Mouse (Mus musculus): ENCODE data around the gene Adm2. TPM values are rescaled to one million over a fixed set of nuclear protein-coding genes. Genes with fewer than 3 reads are reported as not detected.

The Adm2 gene
- polyA plus RNA-seq, 1 experiment: not detected

DNA sequence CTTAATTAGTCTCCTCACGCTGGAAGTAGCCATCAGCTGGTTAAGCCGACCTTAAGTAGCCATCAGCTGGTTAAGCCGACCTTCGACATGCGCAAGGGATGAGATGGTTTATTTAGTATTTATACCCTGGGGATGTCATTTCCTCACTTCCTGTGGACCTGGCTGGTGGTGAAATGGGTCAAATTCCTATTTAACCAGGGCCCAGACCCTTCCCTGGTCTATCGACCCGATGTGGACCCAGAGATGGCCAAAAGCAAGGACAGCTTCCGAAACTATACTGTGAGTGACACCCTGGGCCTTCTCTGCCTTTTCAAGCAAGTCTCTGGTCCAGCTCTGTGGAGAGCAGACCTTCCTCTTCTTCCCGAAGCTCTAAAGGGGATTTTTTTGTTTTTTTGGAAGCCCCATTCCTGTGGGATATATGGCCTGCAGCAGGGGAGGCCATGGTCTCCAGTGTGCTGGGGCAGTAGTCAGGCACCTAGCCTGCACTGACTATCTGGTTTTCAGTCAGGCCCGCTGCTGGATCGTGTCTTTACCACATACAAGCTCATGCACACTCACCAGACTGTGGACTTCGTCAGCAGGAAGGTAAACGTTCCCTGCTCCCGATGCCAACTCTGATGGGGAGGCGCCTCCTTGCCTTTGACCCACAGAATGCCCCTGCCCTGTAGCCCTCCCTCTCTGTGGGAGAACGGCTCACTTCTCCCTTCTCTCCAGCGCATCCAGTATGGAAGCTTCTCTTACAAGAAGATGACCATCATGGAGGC lies 12.4 kb downstream of the Adm2 start:
- DNase-seq: no peak
- TF ChIP-seq POLR2A (IDR thresholded peaks at IDR 0.05; ENCODE audit: borderline replicate concordance, insufficient read depth, low read length): no peak
- no peak for TF ChIP-seq CTCF (IDR thresholded peaks at IDR 0.05; ENCODE audit: borderline replicate concordance, insufficient read depth, low read depth, low read length)
- no peak overlapping the region for H3K4me3 ChIP-seq (replicated peaks; ENCODE audit: insufficient read depth, low read depth, low read length)
- no peaks in the 10 kb centered on the region for H3K4me1 ChIP-seq (ENCODE audit: control insufficient read depth, insufficient read depth, low read length)
- H3K27me3 ChIP-seq (ENCODE audit: control insufficient read depth, insufficient read depth, low read length): no peaks in the 10 kb centered on the region
- no peak overlapping the region for H3K27ac ChIP-seq (ENCODE audit: insufficient read depth, low read length)
- 85% methylated on average over 17 of the region's 17 CpGs for WGBS

DNA sequence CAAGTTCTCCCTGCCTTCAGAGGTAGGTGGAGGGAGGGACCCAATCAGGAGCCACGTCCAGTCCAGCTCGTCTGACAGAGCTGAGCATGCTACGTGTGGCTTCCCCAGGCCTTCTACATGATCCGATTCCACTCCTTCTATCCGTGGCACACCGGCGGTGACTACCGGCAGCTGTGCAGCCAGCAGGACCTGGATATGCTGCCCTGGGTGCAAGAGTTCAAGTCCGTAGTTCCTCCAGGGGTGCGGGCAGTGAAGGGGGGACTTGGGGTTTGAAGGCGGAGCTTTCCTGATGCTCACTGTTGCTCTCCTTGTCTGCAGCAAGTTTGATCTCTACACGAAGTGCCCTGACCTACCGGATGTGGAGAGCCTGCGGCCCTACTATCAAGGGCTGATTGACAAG lies 13.9 kb downstream of the Adm2 start:
- no peaks in the 10 kb centered on the region for H3K4me1 ChIP-seq (ENCODE audit: control insufficient read depth, insufficient read depth, low read length)
- TF ChIP-seq POLR2A (IDR thresholded peaks at IDR 0.05; ENCODE audit: borderline replicate concordance, insufficient read depth, low read length): no peak
- no peak for TF ChIP-seq CTCF (IDR thresholded peaks at IDR 0.05; ENCODE audit: borderline replicate concordance, insufficient read depth, low read depth, low read length)
- no peak overlapping the region for H3K4me3 ChIP-seq (replicated peaks; ENCODE audit: insufficient read depth, low read depth, low read length)
- DNase-seq: no peak
- WGBS: 86% methylated on average over 14 of the region's 14 CpGs
- H3K27me3 ChIP-seq (ENCODE audit: control insufficient read depth, insufficient read depth, low read length): no peaks in the 10 kb centered on the region
- no peak overlapping the region for H3K27ac ChIP-seq (ENCODE audit: insufficient read depth, low read length)

DNA sequence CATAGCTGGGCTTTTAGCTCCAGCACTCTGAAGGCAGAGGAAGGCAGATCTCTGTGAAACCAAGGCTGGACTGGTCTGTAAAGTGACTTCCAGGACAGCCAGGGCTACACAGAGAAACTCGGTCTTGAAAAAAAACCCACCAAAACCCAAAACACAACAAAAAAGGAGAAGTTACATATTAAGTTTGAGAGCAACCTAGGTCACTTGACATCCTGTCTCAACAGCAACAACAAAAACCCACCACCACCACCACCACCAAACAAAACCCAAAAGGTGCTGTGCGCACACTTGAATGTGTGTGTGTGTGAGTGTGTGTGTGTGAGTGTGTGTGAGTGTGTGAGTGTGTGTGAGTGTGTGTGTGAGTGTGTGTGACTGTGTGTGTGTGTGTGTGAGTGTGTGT lies 17.2 kb downstream of the Adm2 start:
- H3K4me3 ChIP-seq (replicated peaks; ENCODE audit: insufficient read depth, low read depth, low read length): no peak overlapping the region
- H3K4me1 ChIP-seq (ENCODE audit: control insufficient read depth, insufficient read depth, low read length): no peaks in the 10 kb centered on the region
- 100% methylated on average over 2 of the region's 2 CpGs for WGBS
- TF ChIP-seq POLR2A (IDR thresholded peaks at IDR 0.05; ENCODE audit: borderline replicate concordance, insufficient read depth, low read length) (no peak), CTCF (IDR thresholded peaks at IDR 0.05; ENCODE audit: borderline replicate concordance, insufficient read depth, low read depth, low read length) (no peak)
- DNase-seq: no peak
- no peaks in the 10 kb centered on the region for H3K27me3 ChIP-seq (ENCODE audit: control insufficient read depth, insufficient read depth, low read length)
- no peak overlapping the region for H3K27ac ChIP-seq (ENCODE audit: insufficient read depth, low read length)

GRCm38 (mm10) chr15:89340136-89340535 lies 17.6 kb downstream of the Adm2 start:
- no peak overlapping the region for H3K27ac ChIP-seq (ENCODE audit: insufficient read depth, low read length)
- H3K4me3 ChIP-seq (replicated peaks; ENCODE audit: insufficient read depth, low read depth, low read length): no peak overlapping the region
- no peaks in the 10 kb centered on the region for H3K27me3 ChIP-seq (ENCODE audit: control insufficient read depth, insufficient read depth, low read length)
- 77% methylated on average over 3 of the region's 3 CpGs for WGBS
- H3K4me1 ChIP-seq (ENCODE audit: control insufficient read depth, insufficient read depth, low read length): no peaks in the 10 kb centered on the region
- no peak for DNase-seq
- TF ChIP-seq POLR2A (IDR thresholded peaks at IDR 0.05; ENCODE audit: borderline replicate concordance, insufficient read depth, low read length) (no peak), CTCF (IDR thresholded peaks at IDR 0.05; ENCODE audit: borderline replicate concordance, insufficient read depth, low read depth, low read length) (no peak)

DNA sequence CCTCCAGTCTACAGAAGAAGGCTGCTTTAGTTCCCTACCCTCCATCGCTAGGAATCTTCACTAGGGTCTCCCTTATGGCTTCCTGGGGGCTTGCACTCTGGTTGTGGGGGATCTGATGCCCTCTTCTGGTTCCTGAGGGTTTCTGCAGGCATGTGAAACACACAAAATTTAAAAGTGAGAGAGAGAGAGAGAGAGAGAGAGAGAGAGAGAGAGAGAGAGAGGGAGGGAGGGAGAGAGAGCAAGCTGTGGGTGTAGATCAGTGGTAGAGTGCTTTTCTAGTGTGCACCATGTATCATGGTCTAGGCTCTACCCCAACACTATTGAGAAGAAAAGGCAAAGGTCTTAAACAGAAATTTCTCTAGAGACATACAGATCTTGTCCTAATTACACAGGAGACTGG lies 19.2 kb downstream of the Adm2 start:
- Histone ChIP-seq H3K27me3 (ENCODE audit: control insufficient read depth, insufficient read depth, low read length) (no peaks in the 10 kb centered on the region), H3K27ac (ENCODE audit: insufficient read depth, low read length) (no peak overlapping the region), H3K4me1 (ENCODE audit: control insufficient read depth, insufficient read depth, low read length) (no peaks in the 10 kb centered on the region), H3K4me3 (replicated peaks; ENCODE audit: insufficient read depth, low read depth, low read length) (no peak overlapping the region)
- DNase-seq: no peak
- TF ChIP-seq POLR2A (IDR thresholded peaks at IDR 0.05; ENCODE audit: borderline replicate concordance, insufficient read depth, low read length) (no peak), CTCF (IDR thresholded peaks at IDR 0.05; ENCODE audit: borderline replicate concordance, insufficient read depth, low read depth, low read length) (no peak)
- 36% methylated on average over 1 of the region's 1 CpGs for WGBS

- Histone ChIP-seq H3K4me3 (replicated peaks; ENCODE audit: insufficient read depth, low read depth, low read length) (no peak overlapping the region), H3K27ac (ENCODE audit: insufficient read depth, low read length) (no peak overlapping the region), H3K27me3 (ENCODE audit: control insufficient read depth, insufficient read depth, low read length) (no peaks in the 10 kb centered on the region), H3K4me1 (ENCODE audit: control insufficient read depth, insufficient read depth, low read length) (no peaks in the 10 kb centered on the region)
- 82% methylated on average over 3 of the region's 3 CpGs for WGBS
- DNase-seq: no peak
- TF ChIP-seq CTCF (IDR thresholded peaks at IDR 0.05; ENCODE audit: borderline replicate concordance, insufficient read depth, low read depth, low read length): peak; percentile 33; the same call in 1 of the 2 replicates
- no peak for TF ChIP-seq POLR2A (IDR thresholded peaks at IDR 0.05; ENCODE audit: borderline replicate concordance, insufficient read depth, low read length)
Measured at GRCm38 (mm10) chr15:89343325-89343724, 20.8 kb downstream of the Adm2 start.

GRCm38 (mm10) chr15:89350447-89350846 lies 27.9 kb downstream of the Adm2 start:
- H3K4me3 ChIP-seq (replicated peaks; ENCODE audit: insufficient read depth, low read depth, low read length): no peak overlapping the region
- no peak for TF ChIP-seq POLR2A (IDR thresholded peaks at IDR 0.05; ENCODE audit: borderline replicate concordance, insufficient read depth, low read length)
- no peak for TF ChIP-seq CTCF (IDR thresholded peaks at IDR 0.05; ENCODE audit: borderline replicate concordance, insufficient read depth, low read depth, low read length)
- DNase-seq: no peak
- H3K27ac ChIP-seq (ENCODE audit: insufficient read depth, low read length): no peak overlapping the region
- 81% methylated on average over 5 of the region's 5 CpGs for WGBS
- H3K4me1 ChIP-seq (ENCODE audit: control insufficient read depth, insufficient read depth, low read length): peaks cover 5% of the 10 kb centered on the region; the same call in 1 of the 2 replicates
- H3K27me3 ChIP-seq (ENCODE audit: control insufficient read depth, insufficient read depth, low read length): no peaks in the 10 kb centered on the region

DNA sequence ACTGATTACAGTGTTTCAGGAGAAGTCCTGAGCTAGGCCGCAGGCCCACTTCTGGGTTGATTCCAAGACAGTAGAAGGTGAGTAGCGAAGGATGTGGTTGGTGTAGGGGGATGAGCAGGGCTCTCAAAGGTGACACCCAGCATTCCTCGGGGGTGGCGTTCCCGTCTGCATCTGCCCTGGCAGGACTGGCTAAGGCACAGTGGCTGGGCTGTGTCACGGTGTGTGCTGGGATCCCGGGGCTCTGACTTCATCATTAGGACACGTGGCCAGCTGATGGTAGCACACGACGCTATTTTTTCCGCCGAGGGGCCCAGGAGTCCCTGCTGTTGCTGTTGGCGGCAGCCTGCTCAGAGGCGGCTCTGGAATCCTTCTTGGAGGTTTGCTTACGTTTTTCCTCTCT lies 28.8 kb downstream of the Adm2 start:
- TF ChIP-seq CTCF (IDR thresholded peaks at IDR 0.05; ENCODE audit: borderline replicate concordance, insufficient read depth, low read depth, low read length): no peak
- no peak for TF ChIP-seq POLR2A (IDR thresholded peaks at IDR 0.05; ENCODE audit: borderline replicate concordance, insufficient read depth, low read length)
- WGBS: 71% methylated on average over 15 of the region's 15 CpGs
- peaks cover 5% of the 10 kb centered on the region; the same call in 1 of the 2 replicates for H3K4me1 ChIP-seq (ENCODE audit: control insufficient read depth, insufficient read depth, low read length)
- H3K4me3 ChIP-seq (replicated peaks; ENCODE audit: insufficient read depth, low read depth, low read length): no peak overlapping the region
- no peaks in the 10 kb centered on the region for H3K27me3 ChIP-seq (ENCODE audit: control insufficient read depth, insufficient read depth, low read length)
- no peak overlapping the region for H3K27ac ChIP-seq (ENCODE audit: insufficient read depth, low read length)
- no peak for DNase-seq

Measured in cerebellum, adult 2 months (tissue).